Mouse (Mus musculus) kidney, embryonic 15.5 days (tissue): Measurements from ENCODE around the gene Grm4. TPM values are rescaled to one million over a fixed set of nuclear protein-coding genes. Genes with fewer than 3 reads are reported as not detected.

Experiments used
- ATAC-seq: fragments of 200-750 bp; cut with Nextera tagmentation; replicated peaks from 2 replicates; pipeline ENCODE4 v1.8.0; 2017; ENCODE audit warnings: moderate TSS enrichment; ENCODE audit not compliant: low FRiP score
- H3K27ac ChIP-seq: fragments of 300-500 bp; sonication (generic); 2 replicates; pipeline ENCODE4 v1.5.1; 2015; ENCODE audit warnings: mild to moderate bottlenecking, inconsistent platforms
- H3K27me3 ChIP-seq: fragments of 300-500 bp; sonication (generic); 2 replicates; pipeline ENCODE4 v1.6.1; 2015; ENCODE audit warnings: inconsistent platforms
- H3K36me3 ChIP-seq: fragments of 300-500 bp; sonication (generic); 2 replicates; pipeline ENCODE4 v1.6.1; 2015; ENCODE audit warnings: inconsistent platforms
- H3K4me1 ChIP-seq: fragments of 300-500 bp; sonication (generic); 2 replicates; pipeline ENCODE4 v1.6.1; 2015; ENCODE audit warnings: inconsistent platforms
- H3K4me2 ChIP-seq: fragments of 300-500 bp; sonication (generic); 2 replicates; pipeline ENCODE4 v1.6.1; 2015; ENCODE audit warnings: moderate library complexity, mild to moderate bottlenecking, inconsistent platforms
- H3K4me3 ChIP-seq: fragments of 300-500 bp; sonication (generic); replicated peaks from 2 replicates; pipeline ENCODE4 v1.5.1; 2015; ENCODE audit warnings: mild to moderate bottlenecking, inconsistent platforms
- H3K9ac ChIP-seq: fragments of 300-500 bp; sonication (generic); 2 replicates; pipeline ENCODE4 v1.6.1; 2015; ENCODE audit warnings: mild to moderate bottlenecking, inconsistent platforms
- H3K9me3 ChIP-seq: fragments of 300-500 bp; sonication (generic); replicated peaks from 2 replicates; pipeline ENCODE4 v1.6.1; 2016; ENCODE audit warnings: inconsistent platforms
- WGBS: fragments of 180-500 bp; shearing (Covaris S2); methylation state at CpG from one replicate; pipeline ENCODE4 v1.1.7; 2015; ENCODE audit warnings: mixed read lengths; 5-methylcytosine and 5-hydroxymethylcytosine counted together
- polyA plus RNA-seq: library from polyadenylated mRNA; unstranded; fragments of >200 nt; fragmentation: Nextera tagmentation; extraction: Ambion mirVana; gene quantifications from 2 replicates; pipeline ENCODE4 v1.2.1, GENCODE M21; 2015

Grm4 gene
- polyA plus RNA-seq, 1 experiment from 2014 or later, result 1.2 TPM

DNA sequence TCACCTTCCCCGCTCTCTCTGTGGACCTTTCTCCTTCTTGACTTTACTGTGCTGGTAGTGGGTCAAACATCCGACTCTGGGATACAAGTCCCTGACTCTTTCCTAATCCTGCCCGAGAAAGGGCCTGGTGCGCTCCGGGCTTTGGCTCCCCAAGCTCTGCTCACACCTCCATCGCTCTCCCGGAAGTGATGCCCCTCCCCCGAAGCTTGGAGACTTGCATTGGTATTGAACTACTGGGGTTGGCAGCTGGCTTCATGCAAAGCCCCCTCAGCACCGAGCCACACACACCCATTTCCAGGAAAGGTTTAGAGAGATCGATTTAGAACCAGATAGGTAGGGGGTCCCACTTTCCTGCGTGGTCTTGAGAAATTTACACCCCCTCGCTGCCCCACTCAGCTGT lies 24.8 kb upstream of the Grm4 start:
- Histone ChIP-seq H3K27me3 (no peaks in the 10 kb centered on the region), H3K36me3 (no peaks in the 10 kb centered on the region), H3K9ac (no peak overlapping the region), H3K9me3 (no peaks in the 10 kb centered on the region), H3K4me1 (peaks cover 22% of the 10 kb centered on the region), H3K4me3 (no peak overlapping the region), H3K4me2 (no peak overlapping the region), H3K27ac (no peak overlapping the region)
- ATAC-seq, result no peak
- WGBS, result 45% methylated on average over 12 of the region's 12 CpGs

DNA sequence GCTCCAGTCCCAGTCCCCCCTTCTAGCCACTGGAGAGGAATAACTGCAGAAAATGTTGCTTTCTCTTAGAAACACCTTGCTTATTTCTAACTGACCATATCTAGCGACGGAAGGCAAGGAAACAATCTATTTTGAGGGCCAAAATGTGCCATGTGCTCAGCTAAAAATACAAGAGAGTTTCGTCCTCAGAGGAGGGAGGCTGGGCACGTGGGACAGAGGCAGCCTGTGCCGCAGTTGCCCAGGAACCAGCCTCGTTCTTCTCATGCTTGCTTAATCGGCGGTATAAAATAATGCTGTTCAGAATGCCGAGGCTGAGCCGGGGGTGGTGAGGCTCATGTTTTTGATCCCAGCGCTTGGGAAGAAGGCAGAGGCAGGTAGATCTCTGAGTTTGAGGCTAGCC lies 23.3 kb upstream of the Grm4 start:
- 87% methylated on average over 11 of the region's 11 CpGs for WGBS
- Histone ChIP-seq H3K9ac (no peak overlapping the region), H3K4me3 (no peak overlapping the region), H3K27ac (no peak overlapping the region), H3K36me3 (no peaks in the 10 kb centered on the region), H3K9me3 (no peaks in the 10 kb centered on the region), H3K4me1 (peaks cover 20% of the 10 kb centered on the region), H3K4me2 (no peak overlapping the region), H3K27me3 (no peaks in the 10 kb centered on the region)
- ATAC-seq, result no peak

DNA sequence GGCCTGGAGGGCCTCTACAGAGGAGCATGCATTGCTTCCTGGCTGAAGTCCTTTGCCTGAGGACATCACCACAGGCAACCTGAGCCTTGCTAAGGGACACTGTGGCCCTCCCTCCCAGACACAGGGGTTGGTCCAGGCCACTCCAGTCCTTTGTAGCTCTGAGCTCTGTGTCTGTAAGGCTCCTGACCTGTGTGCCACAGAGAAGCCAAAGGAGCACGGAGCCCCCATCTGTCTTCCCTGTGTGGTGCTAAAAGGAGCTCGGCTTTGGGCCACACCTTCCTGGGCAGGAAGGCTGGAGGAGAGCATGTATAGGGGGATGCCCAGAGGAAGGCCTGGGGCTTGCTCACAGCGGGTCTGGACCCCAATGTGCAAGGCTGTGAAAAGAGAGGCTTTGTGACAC lies 20.8 kb upstream of the Grm4 start:
- Histone ChIP-seq H3K4me2 (no peak overlapping the region), H3K9ac (no peak overlapping the region), H3K9me3 (no peaks in the 10 kb centered on the region), H3K4me1 (0 out of 2 replicates have a peak, but pooled peaks cover 13% of the 10 kb centered on the region), H3K27ac (no peak overlapping the region), H3K27me3 (no peaks in the 10 kb centered on the region), H3K4me3 (no peak overlapping the region), H3K36me3 (no peaks in the 10 kb centered on the region)
- WGBS, result 74% methylated on average over 3 of the region's 3 CpGs
- ATAC-seq, result no peak

DNA sequence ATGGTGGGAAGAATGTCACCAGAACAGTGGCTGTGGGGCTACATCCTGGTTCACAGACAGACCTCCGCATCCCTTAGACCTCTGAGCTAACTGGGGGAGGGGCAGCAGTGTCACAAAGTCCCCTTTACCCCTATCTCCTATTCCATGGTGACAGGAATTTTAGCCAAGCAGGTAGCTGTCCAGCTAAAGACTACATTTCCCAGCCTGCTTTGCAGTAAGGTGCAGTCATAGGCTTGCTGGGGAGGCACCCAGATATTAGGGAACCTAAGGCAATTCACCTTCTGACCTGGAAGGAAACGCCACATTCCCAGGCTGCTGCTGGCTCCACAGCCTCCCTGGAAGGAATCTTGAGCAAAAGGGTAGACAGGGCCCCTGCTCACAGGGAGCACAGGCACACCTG lies 20.1 kb upstream of the Grm4 start:
- ATAC-seq, result no peak
- H3K27ac ChIP-seq, result no peak overlapping the region
- H3K4me2 ChIP-seq, result no peak overlapping the region
- 0 out of 2 replicates have a peak, but pooled peaks cover 9% of the 10 kb centered on the region for H3K4me1 ChIP-seq
- H3K36me3 ChIP-seq, result no peaks in the 10 kb centered on the region
- 68% methylated on average over 2 of the region's 2 CpGs for WGBS
- H3K9me3 ChIP-seq, result no peaks in the 10 kb centered on the region
- no peaks in the 10 kb centered on the region for H3K27me3 ChIP-seq
- H3K4me3 ChIP-seq, result no peak overlapping the region
- H3K9ac ChIP-seq, result no peak overlapping the region

DNA sequence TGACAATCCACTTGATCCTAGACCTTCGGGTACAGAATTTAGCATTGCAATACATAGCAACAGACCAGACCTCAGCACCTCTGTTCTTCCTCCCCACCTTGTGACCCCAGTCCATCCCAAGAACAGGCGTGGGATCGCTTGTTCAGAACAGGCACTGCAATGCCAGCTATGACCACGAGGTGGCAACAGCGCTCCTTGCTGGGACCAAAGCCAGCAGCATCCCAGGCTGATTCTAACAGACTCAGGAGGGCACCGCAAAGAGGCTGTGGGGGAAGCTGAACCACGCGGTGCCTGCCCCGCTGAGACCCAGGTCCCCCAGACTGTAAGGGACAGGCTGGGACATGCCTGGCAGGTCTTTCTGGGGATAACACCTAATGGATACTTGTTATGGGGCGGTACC lies 13.5 kb upstream of the Grm4 start:
- H3K9me3 ChIP-seq, result no peaks in the 10 kb centered on the region

DNA sequence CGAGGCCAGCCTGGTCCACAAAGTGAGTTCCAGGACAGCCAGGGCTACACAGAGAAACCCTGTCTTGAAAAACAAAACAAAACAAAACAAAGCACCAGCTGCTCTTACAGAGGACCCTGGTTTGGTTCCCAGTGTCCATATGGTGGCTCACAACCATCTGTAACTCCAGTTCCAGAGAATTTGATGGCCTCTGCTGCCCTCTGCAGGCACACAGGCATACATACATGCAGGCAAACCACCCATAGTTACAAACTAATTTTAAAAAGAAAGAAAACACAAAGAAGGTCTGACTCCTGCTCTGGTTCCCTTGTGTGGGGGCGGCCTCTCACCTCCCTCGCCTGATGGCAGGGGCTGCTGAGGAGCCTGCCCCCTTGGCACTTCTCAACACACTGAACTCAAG lies 12.2 kb upstream of the Grm4 start:
- 88% methylated on average over 3 of the region's 3 CpGs for WGBS
- ATAC-seq, result no peak
- Histone ChIP-seq H3K27ac (no peak overlapping the region), H3K4me2 (no peak overlapping the region), H3K4me1 (peaks cover 4% of the 10 kb centered on the region), H3K4me3 (no peak overlapping the region), H3K9ac (no peak overlapping the region), H3K27me3 (no peaks in the 10 kb centered on the region), H3K9me3 (no peaks in the 10 kb centered on the region), H3K36me3 (no peaks in the 10 kb centered on the region)

More for the DNA sequence above, 13.5 kb upstream of the Grm4 start:
- H3K36me3 ChIP-seq, result no peaks in the 10 kb centered on the region
- peaks cover 4% of the 10 kb centered on the region for H3K4me1 ChIP-seq
- H3K9ac ChIP-seq, result no peak overlapping the region
- H3K27me3 ChIP-seq, result no peaks in the 10 kb centered on the region
- H3K27ac ChIP-seq, result no peak overlapping the region
- ATAC-seq, result peak; percentile 33; the same call in 1 of the 2 replicates
- no peak overlapping the region for H3K4me3 ChIP-seq
- 1% methylated on average over 10 of the region's 10 CpGs for WGBS
- 0 out of 2 replicates have a peak overlapping the region, but pooled peaks have one; percentile 34 for H3K4me2 ChIP-seq

DNA sequence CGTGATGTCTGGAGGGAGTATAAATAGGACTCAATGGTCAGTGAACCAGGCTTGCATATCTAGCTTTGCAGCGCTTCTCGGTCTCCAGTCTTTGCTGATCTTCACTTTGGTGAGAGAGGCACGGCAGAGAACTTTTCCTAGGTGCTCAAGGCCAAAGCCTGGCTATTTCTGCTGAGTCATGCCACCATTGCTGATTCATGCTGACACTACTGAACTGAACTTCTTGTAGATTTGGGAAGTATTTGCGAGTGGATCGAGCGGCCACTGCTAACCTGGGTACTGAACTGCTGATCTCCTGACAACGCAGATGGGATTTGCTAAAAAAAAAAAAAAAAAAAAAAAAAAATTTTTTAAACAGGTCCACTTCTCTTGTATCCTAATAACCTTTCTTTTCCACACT lies 10.9 kb upstream of the Grm4 start:
- no peak for ATAC-seq
- no peaks in the 10 kb centered on the region for H3K36me3 ChIP-seq
- no peak overlapping the region for H3K4me3 ChIP-seq
- WGBS, result 90% methylated on average over 8 of the region's 8 CpGs
- H3K4me2 ChIP-seq, result no peak overlapping the region
- H3K4me1 ChIP-seq, result peaks cover 12% of the 10 kb centered on the region
- H3K9me3 ChIP-seq, result no peaks in the 10 kb centered on the region
- H3K27me3 ChIP-seq, result no peaks in the 10 kb centered on the region
- no peak overlapping the region for H3K9ac ChIP-seq
- H3K27ac ChIP-seq, result no peak overlapping the region

DNA sequence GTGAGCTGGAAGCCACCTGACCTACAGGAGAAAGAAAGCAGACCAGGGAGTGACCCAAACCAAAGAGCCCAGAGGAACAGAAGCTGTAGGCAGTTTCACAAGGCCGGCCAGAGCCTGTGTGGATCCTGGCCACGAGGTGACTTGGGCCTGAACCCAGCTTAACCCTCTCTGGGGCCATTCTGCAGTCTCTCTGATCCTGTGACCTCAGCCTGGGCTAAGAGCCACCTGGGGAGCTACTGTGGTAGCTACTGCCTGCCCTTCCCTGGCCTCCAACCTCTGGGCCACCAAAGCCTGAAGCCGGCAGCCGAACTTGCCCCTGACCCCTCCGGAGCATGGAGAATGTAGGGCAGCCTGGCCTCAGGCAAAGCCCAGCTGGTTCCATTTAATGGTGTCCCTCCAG lies 7.6 kb upstream of the Grm4 start:
- Histone ChIP-seq H3K27ac (no peak overlapping the region), H3K4me1 (peaks cover 9% of the 10 kb centered on the region; the same call in 1 of the 2 replicates), H3K9me3 (no peaks in the 10 kb centered on the region), H3K4me3 (no peak overlapping the region), H3K27me3 (no peaks in the 10 kb centered on the region), H3K4me2 (no peak overlapping the region), H3K9ac (no peak overlapping the region), H3K36me3 (no peaks in the 10 kb centered on the region)
- ATAC-seq, result no peak
- 60% methylated on average over 5 of the region's 5 CpGs for whole genome bisulfite sequencing

DNA sequence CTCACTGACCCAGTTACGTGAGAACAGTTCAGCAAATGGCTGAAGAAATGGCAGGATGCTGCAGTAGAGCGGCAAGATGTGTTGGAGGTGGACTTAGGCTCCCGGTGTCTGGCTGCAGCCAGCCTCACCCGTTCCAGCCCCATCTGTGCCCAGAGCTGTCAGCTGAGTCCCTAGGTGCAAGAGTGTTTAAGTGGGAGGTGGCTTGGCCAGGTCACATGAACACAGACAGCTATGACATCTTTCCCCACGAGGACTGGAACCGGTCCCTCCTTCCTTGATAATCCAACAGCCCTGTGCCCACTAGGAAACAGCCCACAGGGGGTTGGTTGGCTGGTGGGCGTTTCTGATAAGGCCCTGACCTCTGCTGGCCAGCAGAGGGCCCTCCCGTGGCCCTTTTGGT lies 6.8 kb upstream of the Grm4 start:
- 0 out of 2 replicates have a peak, but pooled peaks have one; percentile 9 for ATAC-seq
- no peaks in the 10 kb centered on the region for H3K36me3 ChIP-seq
- 0 out of 2 replicates have a peak, but pooled peaks cover 3% of the 10 kb centered on the region for H3K27me3 ChIP-seq
- 38% methylated on average over 8 of the region's 8 CpGs for WGBS
- no peaks in the 10 kb centered on the region for H3K9me3 ChIP-seq
- H3K4me2 ChIP-seq, result no peak overlapping the region
- H3K9ac ChIP-seq, result no peak overlapping the region
- no peak overlapping the region for H3K4me3 ChIP-seq
- peaks cover 9% of the 10 kb centered on the region; the same call in 1 of the 2 replicates for H3K4me1 ChIP-seq
- no peak overlapping the region for H3K27ac ChIP-seq

DNA sequence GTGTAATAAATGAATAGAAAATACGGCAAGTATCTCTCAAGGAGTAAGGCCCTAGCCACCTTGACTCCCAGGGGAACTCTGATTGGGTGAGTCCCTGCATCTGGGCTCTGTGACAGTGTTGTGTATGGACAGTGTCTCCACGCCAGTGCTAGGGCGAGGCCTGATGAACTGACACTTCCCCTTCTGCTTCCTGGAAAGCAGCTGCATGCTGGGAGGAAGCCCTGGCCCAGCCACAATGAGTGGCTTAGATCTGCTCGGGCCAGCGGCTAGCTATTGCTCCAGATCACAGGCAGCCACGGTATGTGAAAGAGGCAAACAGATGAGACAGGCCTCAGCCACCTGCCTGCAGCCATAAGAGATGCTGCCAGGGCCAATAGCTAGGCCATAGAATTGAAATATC lies 6.0 kb upstream of the Grm4 start:
- Histone ChIP-seq H3K4me2 (no peak overlapping the region), H3K9me3 (no peaks in the 10 kb centered on the region), H3K27ac (no peak overlapping the region), H3K36me3 (no peaks in the 10 kb centered on the region), H3K27me3 (peaks cover 10% of the 10 kb centered on the region; the same call in 1 of the 2 replicates), H3K4me1 (peaks cover 9% of the 10 kb centered on the region; the same call in 1 of the 2 replicates), H3K4me3 (no peak overlapping the region), H3K9ac (no peak overlapping the region)
- 83% methylated on average over 6 of the region's 6 CpGs for WGBS
- ATAC-seq, result no peak

DNA sequence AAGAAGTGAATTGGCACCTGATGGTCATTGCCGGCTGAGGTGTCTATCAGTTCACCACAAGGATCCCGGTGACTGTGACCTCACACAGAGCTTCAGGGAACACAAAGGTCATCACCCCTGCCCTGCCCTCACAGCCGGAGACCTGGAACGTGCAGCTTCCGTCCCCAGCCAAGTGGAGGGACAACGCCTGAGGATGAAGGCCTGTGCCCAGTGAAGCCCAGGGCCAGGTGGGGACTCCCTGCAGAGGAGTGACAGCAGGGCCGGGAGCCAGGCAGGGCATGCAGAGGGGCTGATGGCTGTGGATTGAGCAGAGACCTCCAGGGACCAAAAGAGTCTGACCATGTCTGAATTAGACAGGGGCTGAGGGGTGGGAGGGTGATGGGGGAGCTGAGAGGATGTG lies 1.9 kb upstream of the Grm4 start:
- H3K36me3 ChIP-seq, result no peaks in the 10 kb centered on the region
- no peaks in the 10 kb centered on the region for H3K9me3 ChIP-seq
- H3K27me3 ChIP-seq, result peaks cover 50% of the 10 kb centered on the region
- 59% methylated on average over 7 of the region's 7 CpGs for WGBS
- peaks cover 14% of the 10 kb centered on the region for H3K4me1 ChIP-seq
- H3K9ac ChIP-seq, result no peak overlapping the region
- no peak overlapping the region for H3K27ac ChIP-seq
- no peak overlapping the region for H3K4me2 ChIP-seq
- no peak overlapping the region for H3K4me3 ChIP-seq
- no peak for ATAC-seq

DNA sequence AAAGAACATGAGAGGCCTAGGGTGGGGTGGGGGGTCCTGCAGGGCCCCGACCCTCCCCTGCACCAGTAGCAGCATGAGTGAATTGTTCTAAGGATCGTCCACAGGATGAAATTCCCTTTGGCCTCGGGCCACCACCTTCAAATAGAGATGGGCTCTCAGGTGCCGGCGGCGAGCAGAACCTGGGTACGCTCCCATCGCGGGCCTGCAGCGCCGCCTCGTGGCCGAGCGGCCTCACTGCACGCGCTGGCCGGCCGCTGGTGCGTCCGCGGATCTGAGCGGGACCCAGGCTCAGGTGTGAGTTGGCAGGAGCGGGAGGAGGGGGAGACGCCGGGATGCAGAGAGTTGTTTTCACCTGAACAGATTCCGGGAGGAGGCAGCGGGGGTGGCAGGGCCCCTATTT lies 646 bp downstream of the Grm4 start:
- Histone ChIP-seq H3K4me2 (peak overlapping the region; percentile 42), H3K27me3 (peaks cover 74% of the 10 kb centered on the region), H3K4me1 (peaks cover 7% of the 10 kb centered on the region), H3K9ac (no peak overlapping the region), H3K4me3 (no peak overlapping the region), H3K27ac (no peak overlapping the region), H3K36me3 (no peaks in the 10 kb centered on the region), H3K9me3 (no peaks in the 10 kb centered on the region)
- under 1% methylated on average over 27 of the region's 27 CpGs for WGBS
- no peak for ATAC-seq
